Mouse (Mus musculus) liver, embryonic 15.5 days (tissue): Measurements from ENCODE around the gene Sostdc1. TPM values are rescaled to one million over a fixed set of nuclear protein-coding genes. Genes with fewer than 3 reads are reported as not detected.

Experiments
- polyA plus RNA-seq: library from polyadenylated mRNA; unstranded; fragments of >200 nt; fragmentation: Nextera tagmentation; extraction: Ambion mirVana; gene quantifications from 2 replicates; pipeline ENCODE4 v1.2.1, GENCODE M21; 2015

Sostdc1 gene
- polyA plus RNA-seq, 1 experiment from 2014 or later, result 0.13 TPM

Other genes with a start within 250 kb of the Sostdc1 start
- gene Ankmy2, start 157.0 kb upstream of the Sostdc1 start, polyA plus RNA-seq, result 7.1 and 7.4 TPM in 2 replicates
- 33.9 and 39.1 TPM in 2 replicates for gene Bzw2, start 156.1 kb upstream of the Sostdc1 start, polyA plus RNA-seq
- gene Lrrc72, start 60.7 kb upstream of the Sostdc1 start, polyA plus RNA-seq, result not detected in 2 replicates
- 1.8 and 1.9 TPM in 2 replicates for gene Ispd, start 67.3 kb downstream of the Sostdc1 start, polyA plus RNA-seq
- gene D630036H23Rik, start 68.0 kb downstream of the Sostdc1 start, polyA plus RNA-seq, result 0.41 TPM in 1 of 2 replicates, not detected in the other